Mouse (Mus musculus) adrenal gland, postnatal 36 days (tissue): ENCODE measurements at regions not wholly inside any gene's neighbourhood (a gene's known extent, or its start where the extent isn't known, plus 50 kb on each side); places are given as distances from the start of the nearest gene placed in this dataset. TPM values are rescaled to one million over a fixed set of nuclear protein-coding genes. Genes with fewer than 3 reads are reported as not detected.

ENCODE experiments used
- DNase-seq, 2 experiments: peaks; one replicate each; pipeline ENCODE4 v3.0.0; 2021; ENCODE audit warnings: mixed read lengths in 1 of 2
- microRNA-seq: library from miRNA; unstranded; fragments of <30 nt; microRNA quantifications from one replicate; pipeline ENCODE4 v1.2.0, GENCODE M21; 2021

GRCm38 (mm10) chr3:137795754-137796315 is 68.5 kb upstream of the H2afz start:
- no peak for DNase-seq

DNA sequence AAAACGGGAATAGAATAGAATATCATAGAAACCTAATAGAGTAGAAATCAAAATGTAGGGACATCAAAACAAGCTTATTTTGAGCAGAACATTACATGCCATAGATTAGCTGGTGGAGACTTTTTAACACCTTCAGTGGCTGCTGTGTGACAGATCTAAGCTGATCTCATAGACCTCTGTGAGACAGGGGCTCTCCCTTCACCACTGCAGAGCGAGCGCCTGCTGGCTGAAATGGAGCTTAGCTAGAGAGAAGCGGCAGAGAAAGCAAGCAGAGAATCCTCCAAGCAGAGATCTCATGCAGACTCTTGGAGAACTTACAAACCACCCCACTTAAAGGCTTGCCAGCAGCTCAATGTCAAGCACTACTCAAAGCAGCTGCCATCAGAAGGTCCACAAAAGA is 65.5 kb upstream of the H2afz start:
- no peak for DNase-seq

DNA sequence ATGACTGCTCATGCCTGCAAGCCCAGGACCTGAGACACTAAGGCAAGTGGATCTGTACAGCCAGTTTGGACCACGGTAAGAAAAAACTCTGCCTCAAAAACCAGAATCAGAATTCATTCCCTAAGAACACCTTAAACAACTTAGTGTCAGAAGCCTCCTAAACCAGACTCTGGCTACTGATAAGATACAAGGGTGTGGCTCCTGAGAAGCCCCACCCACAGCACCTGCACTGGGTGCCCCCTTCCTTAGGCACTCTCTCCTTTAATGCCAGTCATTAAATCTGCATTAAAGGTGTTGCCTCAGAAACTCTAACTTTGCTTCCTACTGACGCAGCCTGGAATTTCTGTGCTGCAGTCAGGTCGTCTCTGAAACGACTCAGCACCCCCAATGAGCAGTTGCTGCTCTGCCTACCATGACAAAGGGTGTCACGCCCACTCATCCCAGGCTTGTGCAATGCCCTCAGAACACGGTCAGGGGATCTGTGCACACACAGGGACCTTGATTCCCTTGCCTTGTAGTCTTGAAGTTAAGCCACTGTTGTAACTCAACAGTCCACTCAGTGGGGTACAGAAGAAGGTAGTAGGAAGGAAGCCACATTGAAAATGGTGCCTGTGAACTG is 62.8 kb upstream of the H2afz start:
- DNase-seq, result no peak

DNA sequence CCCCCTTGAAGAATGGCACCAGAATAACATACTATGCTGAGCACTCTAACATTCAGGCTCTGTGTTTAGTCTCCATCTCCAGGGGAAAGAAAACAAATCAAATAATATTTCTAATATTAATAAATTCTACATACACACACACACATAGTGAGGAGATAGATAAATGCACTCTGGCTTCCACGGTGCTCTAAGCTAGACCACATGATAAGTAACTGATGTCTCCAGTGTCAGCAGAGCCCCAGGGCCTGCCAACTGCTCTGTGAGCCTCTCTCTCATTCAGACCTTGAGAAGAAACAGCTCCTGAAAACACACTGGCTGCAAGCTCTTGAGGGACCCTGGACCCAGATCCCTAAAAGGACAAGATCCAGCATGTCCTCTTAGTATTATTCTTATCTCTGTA is 56.9 kb upstream of the H2afz start:
- DNase-seq, result no peak

- DNase-seq, result no peak
Measured at GRCm38 (mm10) chr3:137807913-137808684, 56.2 kb upstream of the H2afz start.

- DNase-seq, result no peak
Measured at GRCm38 (mm10) chr3:137810123-137810522, 54.2 kb upstream of the H2afz start.

Small RNA genes lying in the stretch of these regions (microRNA-seq; reads per million reads assigned to microRNA genes)
- gene Mir6380, result not detected
